Mouse (Mus musculus): ENCODE results near the gene Topaz1. TPM values are rescaled to one million over a fixed set of nuclear protein-coding genes. Genes with fewer than 3 reads are reported as not detected.

The Topaz1 gene
- polyA plus RNA-seq, 1 experiment from 2014 or later, result not detected

DNA sequence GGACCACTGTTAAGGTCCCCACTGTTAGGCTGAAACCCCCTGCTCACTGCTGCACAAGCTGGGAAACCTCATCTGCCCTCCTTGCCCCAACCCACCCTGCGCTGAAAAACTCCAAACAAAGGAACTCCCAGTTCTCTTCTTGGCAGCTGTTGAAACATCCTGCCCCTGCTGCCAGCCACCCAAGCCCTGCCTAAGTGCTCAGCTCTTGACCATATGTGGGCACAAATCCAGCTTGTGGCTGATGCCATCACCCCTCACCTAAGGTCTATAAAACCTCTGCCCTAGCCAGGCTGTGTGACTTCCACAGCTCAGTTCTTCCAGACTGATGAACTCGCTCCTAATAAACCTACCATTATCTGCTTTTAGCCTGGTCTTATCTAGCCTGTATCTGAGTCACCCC lies 11.1 kb upstream of the Topaz1 start:
- peaks cover 5% of the 10 kb centered on the region; the same call in 1 of the 2 replicates for H3K27me3 ChIP-seq
- WGBS, result 55% methylated on average over 2 of the region's 2 CpGs
- no peak overlapping the region for H3K4me3 ChIP-seq (replicated peaks)
- H3K9me3 ChIP-seq (replicated peaks), result no peaks in the 10 kb centered on the region
- no peak overlapping the region for H3K9ac ChIP-seq
- H3K4me1 ChIP-seq, result no peaks in the 10 kb centered on the region
- ATAC-seq (ENCODE audit: insufficient number of reproducible peaks, low FRiP score, low TSS enrichment, low read depth), result no peak
- no peak overlapping the region for H3K4me2 ChIP-seq (replicated peaks)
- H3K36me3 ChIP-seq, result no peaks in the 10 kb centered on the region
- no peak overlapping the region for H3K27ac ChIP-seq (replicated peaks)

DNA sequence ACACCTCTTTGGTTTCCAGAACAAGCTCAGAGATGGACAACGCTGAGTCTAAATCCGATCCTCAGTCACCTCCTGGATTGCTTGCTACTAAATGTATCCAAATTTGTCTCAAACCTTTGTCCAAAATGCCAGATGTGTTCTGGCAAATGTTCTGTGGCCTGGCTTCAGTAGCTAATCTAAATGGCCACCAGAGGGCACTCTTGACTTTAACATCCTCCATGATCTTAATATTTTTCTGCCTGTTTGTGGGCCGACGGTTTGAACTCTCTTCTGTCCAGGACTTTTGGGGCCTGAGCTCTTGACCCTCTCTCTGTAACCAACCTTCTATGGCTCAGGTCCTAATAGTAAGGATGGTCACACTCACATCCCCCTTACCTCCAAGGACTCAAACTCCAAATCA lies 10.4 kb upstream of the Topaz1 start:
- WGBS, result 12% methylated on average over 4 of the region's 4 CpGs
- peaks cover 5% of the 10 kb centered on the region; the same call in 1 of the 2 replicates for H3K27me3 ChIP-seq
- no peaks in the 10 kb centered on the region for H3K36me3 ChIP-seq
- H3K27ac ChIP-seq (replicated peaks), result no peak overlapping the region
- H3K9me3 ChIP-seq (replicated peaks), result no peaks in the 10 kb centered on the region
- no peak overlapping the region for H3K9ac ChIP-seq
- no peak overlapping the region for H3K4me3 ChIP-seq (replicated peaks)
- no peak overlapping the region for H3K4me2 ChIP-seq (replicated peaks)
- no peaks in the 10 kb centered on the region for H3K4me1 ChIP-seq
- no peak for ATAC-seq (ENCODE audit: insufficient number of reproducible peaks, low FRiP score, low TSS enrichment, low read depth)

DNA sequence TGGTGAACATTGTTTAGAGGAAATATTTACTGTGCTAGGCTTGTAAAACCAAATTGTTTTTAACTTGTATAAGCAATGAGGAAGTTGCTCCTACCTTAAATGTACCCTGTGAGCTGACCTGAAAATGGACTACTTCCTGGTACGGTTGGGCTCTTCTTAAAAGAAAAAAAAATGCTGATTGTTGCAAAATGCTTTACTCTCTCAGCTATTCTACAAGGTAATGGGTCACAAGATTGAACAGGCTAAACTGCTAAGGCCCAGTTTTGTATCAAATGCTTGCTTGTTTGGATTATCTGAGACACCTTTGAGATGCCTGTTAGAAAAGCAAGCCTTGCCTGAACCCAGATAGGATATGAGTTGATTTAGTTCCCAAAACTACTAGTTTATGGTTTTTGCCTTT lies 1.3 kb upstream of the Topaz1 start:
- Histone ChIP-seq H3K4me1 (no peaks in the 10 kb centered on the region), H3K9me3 (replicated peaks) (no peaks in the 10 kb centered on the region), H3K4me3 (replicated peaks) (no peak overlapping the region), H3K27me3 (no peaks in the 10 kb centered on the region; the same call in 1 of the 2 replicates), H3K36me3 (no peaks in the 10 kb centered on the region), H3K27ac (replicated peaks) (no peak overlapping the region), H3K9ac (no peak overlapping the region), H3K4me2 (replicated peaks) (no peak overlapping the region)
- ATAC-seq (ENCODE audit: insufficient number of reproducible peaks, low FRiP score, low TSS enrichment, low read depth), result no peak
- WGBS, result 75% methylated on average over 1 of the region's 1 CpGs

DNA sequence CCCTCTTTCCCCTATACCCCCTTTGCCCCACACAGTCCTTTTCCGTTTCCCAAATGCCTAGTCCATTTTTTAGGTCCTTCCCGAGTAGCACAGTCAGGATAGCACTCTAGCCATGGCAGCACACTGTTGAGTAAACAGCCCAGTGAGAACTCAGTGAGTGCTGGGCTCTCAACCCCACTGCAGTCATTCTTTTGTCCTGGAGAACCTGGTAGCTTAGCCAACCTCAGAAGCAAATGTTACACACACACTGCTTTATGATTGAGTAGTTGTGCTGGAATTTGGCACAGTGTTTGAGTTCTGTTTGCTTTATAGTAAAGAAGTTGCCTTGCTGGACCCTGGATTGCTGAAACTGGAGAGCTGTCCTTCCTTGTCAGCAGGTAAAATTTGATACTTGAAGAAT lies 10.5 kb downstream of the Topaz1 start:
- no peaks in the 10 kb centered on the region for H3K9me3 ChIP-seq (replicated peaks)
- no peak for ATAC-seq (ENCODE audit: insufficient number of reproducible peaks, low FRiP score, low TSS enrichment, low read depth)

DNA sequence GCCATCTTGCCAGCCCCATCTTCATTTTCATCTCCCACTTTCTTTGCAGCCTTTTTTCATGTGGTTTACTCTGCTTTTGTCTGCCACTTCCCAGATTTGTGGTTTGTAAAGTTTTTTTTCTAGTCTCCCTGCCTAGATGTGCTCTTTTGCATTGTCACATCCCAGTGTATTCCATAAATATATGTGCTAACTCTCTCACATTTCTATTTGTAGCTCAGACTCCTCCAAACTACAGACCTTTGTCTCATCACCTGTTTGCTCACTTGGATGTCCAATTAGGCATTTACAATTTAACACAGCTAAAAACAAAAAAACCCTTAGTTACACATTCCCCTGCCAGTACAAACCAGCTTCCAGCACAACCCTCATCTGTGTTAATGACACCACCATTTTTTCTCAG lies 13.0 kb downstream of the Topaz1 start:
- H3K27ac ChIP-seq (replicated peaks), result no peak overlapping the region
- H3K9ac ChIP-seq, result no peak overlapping the region
- H3K27me3 ChIP-seq, result no peaks in the 10 kb centered on the region
- H3K9me3 ChIP-seq (replicated peaks), result no peaks in the 10 kb centered on the region
- no peak for ATAC-seq (ENCODE audit: insufficient number of reproducible peaks, low FRiP score, low TSS enrichment, low read depth)
- H3K4me3 ChIP-seq (replicated peaks), result no peak overlapping the region
- no peaks in the 10 kb centered on the region for H3K4me1 ChIP-seq
- no peak overlapping the region for H3K4me2 ChIP-seq (replicated peaks)
- H3K36me3 ChIP-seq, result no peaks in the 10 kb centered on the region

More for the DNA sequence above, 10.5 kb downstream of the Topaz1 start:
- 44% methylated on average over 2 of the region's 2 CpGs for WGBS
- Histone ChIP-seq H3K27ac (replicated peaks) (no peak overlapping the region), H3K4me2 (replicated peaks) (no peak overlapping the region), H3K27me3 (no peaks in the 10 kb centered on the region), H3K36me3 (no peaks in the 10 kb centered on the region), H3K9ac (no peak overlapping the region), H3K4me1 (no peaks in the 10 kb centered on the region), H3K4me3 (replicated peaks) (no peak overlapping the region)

DNA sequence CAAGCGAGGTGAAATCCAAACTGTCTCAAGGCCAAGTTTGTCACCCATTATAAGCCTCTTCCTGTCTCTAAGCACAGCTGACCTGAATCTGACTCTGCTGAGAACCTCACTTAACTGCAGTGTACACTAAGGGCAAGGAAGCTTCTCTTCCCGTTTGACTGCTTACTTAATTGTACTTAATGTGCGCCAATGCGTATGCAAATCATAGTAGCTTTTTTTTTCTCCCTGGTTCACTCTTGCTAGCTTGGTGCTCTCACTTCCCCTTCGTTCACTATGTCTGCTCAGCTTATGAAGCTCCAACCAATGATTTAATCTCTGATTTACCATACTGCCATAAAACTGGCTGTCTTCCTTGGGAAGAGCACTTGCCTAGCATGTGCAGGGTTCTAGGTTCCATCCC lies 38.1 kb downstream of the Topaz1 start:
- ATAC-seq (ENCODE audit: insufficient number of reproducible peaks, low FRiP score, low TSS enrichment, low read depth), result no peak
- Histone ChIP-seq H3K36me3 (no peaks in the 10 kb centered on the region), H3K27me3 (no peaks in the 10 kb centered on the region), H3K4me3 (replicated peaks) (no peak overlapping the region), H3K4me2 (replicated peaks) (no peak overlapping the region), H3K9me3 (replicated peaks) (no peaks in the 10 kb centered on the region), H3K9ac (no peak overlapping the region), H3K4me1 (no peaks in the 10 kb centered on the region), H3K27ac (replicated peaks) (no peak overlapping the region)
- 72% methylated on average over 5 of the region's 5 CpGs for WGBS

DNA sequence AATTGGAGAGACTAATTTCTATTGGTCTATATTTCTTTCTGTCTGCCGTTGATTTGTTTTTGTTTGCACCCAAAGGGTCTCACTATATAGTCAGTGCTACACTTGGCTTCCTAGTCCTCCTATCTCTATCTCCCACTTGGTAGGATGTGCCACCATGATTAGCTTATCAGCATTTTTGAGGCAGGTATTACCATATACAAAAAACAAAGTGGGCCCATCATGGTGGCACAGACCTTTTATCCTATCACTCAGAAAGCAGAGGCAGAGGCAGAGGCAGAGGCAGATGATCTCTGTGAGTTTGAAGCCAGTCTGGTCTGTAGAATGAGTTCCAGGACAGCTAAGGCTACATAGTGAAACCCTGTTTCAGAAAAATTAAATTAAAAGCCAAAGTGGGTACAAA lies 39.4 kb downstream of the Topaz1 start:
- no peak for ATAC-seq (ENCODE audit: insufficient number of reproducible peaks, low FRiP score, low TSS enrichment, low read depth)
- 91% methylated on average over 1 of the region's 1 CpGs for WGBS
- no peak overlapping the region for H3K27ac ChIP-seq (replicated peaks)
- no peak overlapping the region for H3K4me3 ChIP-seq (replicated peaks)
- no peaks in the 10 kb centered on the region for H3K4me1 ChIP-seq
- H3K9me3 ChIP-seq (replicated peaks), result no peaks in the 10 kb centered on the region
- no peaks in the 10 kb centered on the region for H3K36me3 ChIP-seq
- no peak overlapping the region for H3K4me2 ChIP-seq (replicated peaks)
- H3K27me3 ChIP-seq, result no peaks in the 10 kb centered on the region
- no peak overlapping the region for H3K9ac ChIP-seq

DNA sequence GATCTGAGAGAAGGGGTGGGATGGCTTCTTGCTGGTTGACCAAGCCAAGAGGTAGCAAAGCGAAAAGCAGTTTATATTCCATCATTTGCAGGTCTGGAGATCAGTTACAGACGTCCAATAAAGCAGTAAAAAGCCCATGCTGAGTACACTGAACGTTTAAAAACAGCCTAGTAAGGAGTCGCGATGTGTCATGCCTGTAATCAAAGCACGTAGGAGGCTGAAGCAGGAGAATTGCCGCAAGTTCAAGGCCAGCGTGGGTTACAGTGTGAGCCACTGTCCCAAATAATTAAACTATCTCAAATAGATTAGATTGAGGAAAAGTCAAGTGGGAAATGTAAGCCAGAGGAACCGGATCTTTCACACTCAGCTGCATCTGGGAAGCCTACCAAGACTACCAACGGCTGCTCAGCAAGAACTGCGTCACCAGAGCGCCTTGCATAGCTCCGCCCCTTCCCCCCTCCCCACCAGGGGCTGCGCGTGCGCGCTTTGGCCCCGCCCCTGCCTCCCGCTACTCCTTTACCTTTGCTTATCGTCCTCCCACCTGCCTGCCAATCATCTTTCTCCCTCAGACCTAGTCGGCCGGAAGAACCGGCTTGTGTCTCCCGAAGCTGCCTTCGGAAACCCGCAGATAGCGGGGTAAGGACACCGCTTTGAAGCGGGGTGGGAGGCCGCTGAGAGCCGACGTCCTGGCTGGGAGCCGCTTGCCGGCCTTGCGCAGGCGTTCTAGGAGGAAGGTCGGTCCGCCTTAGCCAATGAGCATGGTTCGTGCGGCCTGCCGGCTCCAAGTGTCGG lies 58.1 kb downstream of the Topaz1 start, which contains the start of gene Tcaim:
Gene Tcaim (plus strand): TSS at position 487 of the 792 bp plus-strand sequence.
- Histone ChIP-seq H3K27ac (replicated peaks) (peak within 1 kb of the TSS; percentile 91), H3K9me3 (replicated peaks) (no peaks in the 10 kb centered on the region), H3K9ac (peak within 1 kb of the TSS; percentile 72), H3K4me2 (replicated peaks) (peak within 1 kb of the TSS; percentile 85), H3K36me3 (no peaks in the 10 kb centered on the region), H3K4me3 (replicated peaks) (peak within 1 kb of the TSS; percentile 77), H3K4me1 (peaks cover 8% of the 10 kb centered on the region), H3K27me3 (0 out of 2 replicates have a peak, but pooled peaks cover under 1% of the 10 kb centered on the region)
- 7% methylated on average over 42 of the region's 42 CpGs for whole genome bisulfite sequencing
- peak; percentile 96 for ATAC-seq (ENCODE audit: insufficient number of reproducible peaks, low FRiP score, low TSS enrichment, low read depth)

DNA sequence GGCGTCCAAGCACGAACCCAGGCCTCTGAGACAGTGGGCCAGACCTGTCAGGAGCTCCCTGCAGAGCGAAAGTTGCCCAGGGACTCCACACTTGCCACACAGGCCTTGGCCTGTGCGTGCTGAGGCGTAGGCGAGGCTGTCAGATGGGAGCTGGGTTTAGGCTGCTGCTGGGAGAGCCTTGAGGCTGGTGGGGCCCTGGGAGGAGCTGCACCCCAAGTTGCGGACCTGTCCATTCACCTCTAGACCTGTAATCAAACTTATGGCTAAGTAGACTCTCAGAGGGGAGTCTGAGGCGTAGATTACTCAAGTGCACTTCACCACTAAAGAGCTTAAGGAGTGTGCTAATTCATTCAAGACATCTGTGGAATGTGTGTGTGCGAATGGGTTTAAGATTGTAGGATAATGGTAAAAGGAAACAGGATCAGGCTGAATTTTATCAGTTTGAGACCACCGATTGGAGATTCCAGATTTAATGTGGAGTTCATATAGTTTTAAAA lies 58.7 kb downstream of the Topaz1 start:
- H3K4me1 ChIP-seq, result peaks cover 8% of the 10 kb centered on the region
- peak overlapping the region; percentile 77 for H3K4me3 ChIP-seq (replicated peaks)
- H3K27ac ChIP-seq (replicated peaks), result peak overlapping the region; percentile 91
- peak overlapping the region; percentile 85 for H3K4me2 ChIP-seq (replicated peaks)
- no peaks in the 10 kb centered on the region for H3K36me3 ChIP-seq
- no peak for ATAC-seq (ENCODE audit: insufficient number of reproducible peaks, low FRiP score, low TSS enrichment, low read depth)
- H3K9me3 ChIP-seq (replicated peaks), result no peaks in the 10 kb centered on the region
- no peaks in the 10 kb centered on the region for H3K27me3 ChIP-seq
- WGBS, result 7% methylated on average over 10 of the region's 10 CpGs
- H3K9ac ChIP-seq, result peak overlapping the region; percentile 72

DNA sequence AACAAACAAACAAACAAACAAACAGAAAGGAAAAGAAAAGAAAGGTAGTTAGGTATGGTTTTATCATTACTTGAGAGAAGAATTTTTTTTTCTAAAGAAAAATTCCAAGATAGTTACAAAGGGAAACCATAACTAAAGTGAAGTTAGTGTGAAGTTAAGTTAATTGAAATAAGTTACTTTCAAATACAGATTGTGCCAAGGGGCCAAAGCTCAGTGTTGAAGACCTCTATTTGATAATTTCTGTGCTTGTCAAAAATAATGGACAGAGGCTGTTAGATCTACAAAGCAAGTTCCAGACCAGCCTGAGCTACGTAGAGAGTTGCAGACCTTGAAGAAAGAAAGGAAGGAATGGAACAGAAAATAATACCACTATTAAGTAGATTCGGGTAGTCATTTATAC lies 60.0 kb downstream of the Topaz1 start:
- H3K4me2 ChIP-seq (replicated peaks), result no peak overlapping the region
- WGBS, result 93% methylated on average over 2 of the region's 2 CpGs

DNA sequence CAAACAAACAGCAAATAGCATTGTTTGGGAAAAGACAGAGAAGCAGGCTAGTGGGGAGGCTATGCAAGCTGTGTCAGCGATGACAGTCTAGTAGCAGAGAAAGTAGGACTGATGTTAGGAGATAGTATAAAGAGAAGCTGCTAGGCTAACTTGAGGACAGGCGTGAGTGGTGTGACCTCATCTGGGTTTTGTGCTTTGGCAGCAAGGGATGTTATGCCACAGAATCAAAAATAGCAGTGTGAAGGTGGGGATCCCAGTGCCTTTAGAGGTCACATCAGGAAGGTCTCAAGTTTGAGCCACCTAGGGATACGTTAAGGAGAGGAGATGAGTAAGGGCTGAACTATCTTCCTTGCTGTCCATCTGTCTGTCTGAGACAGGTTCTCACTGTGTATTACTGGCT lies 63.1 kb downstream of the Topaz1 start:
- H3K4me3 ChIP-seq (replicated peaks), result no peak overlapping the region
- no peak overlapping the region for H3K9ac ChIP-seq
- H3K4me1 ChIP-seq, result peaks cover 8% of the 10 kb centered on the region
- no peak for ATAC-seq (ENCODE audit: insufficient number of reproducible peaks, low FRiP score, low TSS enrichment, low read depth)
- no peaks in the 10 kb centered on the region for H3K27me3 ChIP-seq
- H3K27ac ChIP-seq (replicated peaks), result no peak overlapping the region
- WGBS, result 87% methylated on average over 3 of the region's 3 CpGs
- H3K36me3 ChIP-seq, result peaks cover 22% of the 10 kb centered on the region; the same call in 1 of the 2 replicates
- no peak overlapping the region for H3K4me2 ChIP-seq (replicated peaks)
- no peaks in the 10 kb centered on the region for H3K9me3 ChIP-seq (replicated peaks)

More for the DNA sequence above, 60.0 kb downstream of the Topaz1 start:
- no peak for ATAC-seq (ENCODE audit: insufficient number of reproducible peaks, low FRiP score, low TSS enrichment, low read depth)
- no peaks in the 10 kb centered on the region for H3K9me3 ChIP-seq (replicated peaks)
- H3K4me1 ChIP-seq, result peaks cover 8% of the 10 kb centered on the region
- no peak overlapping the region for H3K9ac ChIP-seq
- H3K27ac ChIP-seq (replicated peaks), result no peak overlapping the region
- H3K36me3 ChIP-seq, result peaks cover 1% of the 10 kb centered on the region; the same call in 1 of the 2 replicates
- H3K27me3 ChIP-seq, result no peaks in the 10 kb centered on the region
- no peak overlapping the region for H3K4me3 ChIP-seq (replicated peaks)

DNA sequence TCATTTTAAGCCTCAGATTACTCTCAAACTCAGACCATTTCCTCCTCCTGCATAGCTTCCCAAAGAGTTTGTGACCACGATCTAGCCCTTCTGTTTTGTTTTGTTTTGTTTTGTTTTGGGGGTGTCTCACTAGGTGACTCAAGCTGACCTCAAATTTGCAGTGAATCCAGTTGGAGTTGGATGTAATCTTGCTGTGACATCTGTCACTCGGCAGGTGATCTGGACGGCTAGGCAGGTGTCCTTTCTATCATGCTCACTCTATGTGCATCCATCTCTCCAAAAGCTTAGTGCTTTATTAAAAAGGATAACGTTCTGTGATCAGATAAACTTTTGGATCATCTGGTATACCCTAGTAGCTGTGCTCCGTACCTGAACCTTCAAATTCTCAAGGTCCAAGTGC lies 65.2 kb downstream of the Topaz1 start:
- Histone ChIP-seq H3K4me2 (replicated peaks) (no peak overlapping the region), H3K36me3 (peaks cover 22% of the 10 kb centered on the region; the same call in 1 of the 2 replicates), H3K4me3 (replicated peaks) (no peak overlapping the region), H3K9me3 (replicated peaks) (no peaks in the 10 kb centered on the region), H3K27me3 (no peaks in the 10 kb centered on the region), H3K27ac (replicated peaks) (no peak overlapping the region), H3K9ac (no peak overlapping the region), H3K4me1 (no peaks in the 10 kb centered on the region)
- WGBS, result 80% methylated on average over 5 of the region's 5 CpGs
- ATAC-seq (ENCODE audit: insufficient number of reproducible peaks, low FRiP score, low TSS enrichment, low read depth), result no peak
